Mouse (Mus musculus): ENCODE measurements around the gene Dok4.

GRCm38 (mm10) chr8:94870474-94871107 is 5.5 kb downstream of the Dok4 start:
- TF ChIP-seq CTCF (IDR thresholded peaks at IDR 0.05; ENCODE audit: borderline replicate concordance, insufficient read depth, low read length) (no peak), POLR2A (IDR thresholded peaks at IDR 0.05; ENCODE audit: low read depth, low read length) (no peak)

Data from embryonic fibroblast, embryonic 13.5 days (primary cell).